Mouse (Mus musculus) lung, postnatal 14 days (tissue): ENCODE results near the gene 1700022I11Rik.

Experiments used
- DNase-seq: peaks from one replicate; pipeline ENCODE4 v3.0.0; 2021

Gene 1700022I11Rik

GRCm38 (mm10) chr4:42969304-42969703, at the start of gene 1700022I11Rik:
TSS of gene 1700022I11Rik (plus strand) at chr4:42969604.
- DNase-seq = no peak

- DNase-seq = no peak
Observed at GRCm38 (mm10) chr4:42920726-42921125, 48.7 kb upstream of the 1700022I11Rik start.

- no peak for DNase-seq
Observed at GRCm38 (mm10) chr4:42921536-42921935, 47.9 kb upstream of the 1700022I11Rik start.

- DNase-seq = no peak
Observed at GRCm38 (mm10) chr4:42922056-42922455, 47.3 kb upstream of the 1700022I11Rik start.

- no peak for DNase-seq
Observed at GRCm38 (mm10) chr4:42922461-42922860, 46.9 kb upstream of the 1700022I11Rik start.

- no peak for DNase-seq
Observed at GRCm38 (mm10) chr4:42924095-42924710, 45.2 kb upstream of the 1700022I11Rik start.

- DNase-seq = no peak
Observed at GRCm38 (mm10) chr4:42928209-42928608, 41.2 kb upstream of the 1700022I11Rik start.

GRCm38 (mm10) chr4:42928952-42929351, 40.5 kb upstream of the 1700022I11Rik start:
- no peak for DNase-seq

- DNase-seq = no peak
Observed at GRCm38 (mm10) chr4:42932229-42932969, 37.0 kb upstream of the 1700022I11Rik start.

- DNase-seq = peak; percentile 58
Observed at GRCm38 (mm10) chr4:42933630-42934029, 35.8 kb upstream of the 1700022I11Rik start.

- DNase-seq = no peak
Observed at GRCm38 (mm10) chr4:42941396-42941795, 28.0 kb upstream of the 1700022I11Rik start.

GRCm38 (mm10) chr4:42943341-42943740, 26.1 kb upstream of the 1700022I11Rik start:
- DNase-seq = no peak

GRCm38 (mm10) chr4:42944185-42944584, 25.2 kb upstream of the 1700022I11Rik start:
- no peak for DNase-seq

- peak; percentile 41 for DNase-seq
Observed at GRCm38 (mm10) chr4:42945043-42945442, 24.4 kb upstream of the 1700022I11Rik start.

- no peak for DNase-seq
Observed at GRCm38 (mm10) chr4:42945445-42945844, 24.0 kb upstream of the 1700022I11Rik start.

- DNase-seq = peak; percentile 74
Observed at GRCm38 (mm10) chr4:42945952-42946351, 23.5 kb upstream of the 1700022I11Rik start.

GRCm38 (mm10) chr4:42946733-42947290, 22.6 kb upstream of the 1700022I11Rik start:
- DNase-seq = no peak

- no peak for DNase-seq
Observed at GRCm38 (mm10) chr4:42948527-42948926, 20.9 kb upstream of the 1700022I11Rik start.

GRCm38 (mm10) chr4:42949051-42949675, 20.2 kb upstream of the 1700022I11Rik start:
- DNase-seq = no peak

GRCm38 (mm10) chr4:42949676-42950051, 19.7 kb upstream of the 1700022I11Rik start, which contains the start of gene Dnajb5:
TSS of gene Dnajb5 (plus strand) at chr4:42949814.
- DNase-seq = peak; percentile 97

GRCm38 (mm10) chr4:42950065-42950558, 19.3 kb upstream of the 1700022I11Rik start:
- DNase-seq = peak; percentile 90

GRCm38 (mm10) chr4:42951206-42952195, 17.9 kb upstream of the 1700022I11Rik start:
- no peak for DNase-seq
